Mouse (Mus musculus): ENCODE data around the gene Ccdc73.

GRCm38 (mm10) chr2:104886109-104886508, 18.5 kb downstream of the Ccdc73 start:
- no peak for TF ChIP-seq CTCF (IDR thresholded peaks at IDR 0.05; ENCODE audit: extremely low read depth, insufficient read depth, insufficient read length, insufficient replicate concordance)
- TF ChIP-seq POLR2A (IDR thresholded peaks at IDR 0.05; ENCODE audit: low read depth, low read length): no peak

Data from spleen, adult 2 months (tissue).